Mouse (Mus musculus) cerebellum, adult 8-10 months (tissue): Measurements from ENCODE around the gene Hbb-bh1.
"Not testable (repeated sequence)": the region's sequence is repeated elsewhere in the genome, so short reads cannot be mapped to it uniquely, and the experiment has no call there.

ENCODE experiments used
- DNase-seq: peaks from one replicate; pipeline ENCODE4 v3.0.0; 2022

The Hbb-bh1 gene

DNA sequence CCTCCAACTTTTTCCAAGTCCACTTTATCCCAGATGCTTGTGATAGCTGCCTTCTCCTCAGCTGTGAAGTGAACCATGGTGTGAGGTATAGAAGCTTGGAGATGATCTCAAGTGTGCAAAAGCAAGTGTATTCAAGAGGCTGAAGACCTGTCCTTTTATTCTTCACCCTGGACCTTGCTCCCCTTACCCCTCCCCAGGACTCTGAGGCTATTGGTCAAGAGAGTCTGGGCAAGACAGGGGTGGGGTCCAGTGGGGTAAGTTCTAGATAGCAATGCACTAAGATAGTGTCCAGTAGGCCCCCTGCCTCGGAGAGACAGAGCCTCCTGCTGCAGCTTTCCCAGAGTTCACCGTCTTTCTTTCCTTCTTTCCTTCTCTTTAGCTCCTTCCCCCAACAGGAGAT lies at the start of gene Hbb-bh1:
Gene Hbb-bh1, minus strand, starts transcription at position 131 of the 400 bp plus-strand sequence.
- no peak for DNase-seq

- no peak for DNase-seq
Measured at GRCm38 (mm10) chr7:103886152-103886551, 43.2 kb upstream of the Hbb-bh1 start, which contains the start of gene Olfr66. TSS of gene Olfr66 (minus strand) at chr7:103886252.

GRCm38 (mm10) chr7:103877093-103877492 lies 34.1 kb upstream of the Hbb-bh1 start:
- no peak for DNase-seq

- DNase-seq, result no peak
Measured at GRCm38 (mm10) chr7:103874451-103874850, 31.5 kb upstream of the Hbb-bh1 start.

DNA sequence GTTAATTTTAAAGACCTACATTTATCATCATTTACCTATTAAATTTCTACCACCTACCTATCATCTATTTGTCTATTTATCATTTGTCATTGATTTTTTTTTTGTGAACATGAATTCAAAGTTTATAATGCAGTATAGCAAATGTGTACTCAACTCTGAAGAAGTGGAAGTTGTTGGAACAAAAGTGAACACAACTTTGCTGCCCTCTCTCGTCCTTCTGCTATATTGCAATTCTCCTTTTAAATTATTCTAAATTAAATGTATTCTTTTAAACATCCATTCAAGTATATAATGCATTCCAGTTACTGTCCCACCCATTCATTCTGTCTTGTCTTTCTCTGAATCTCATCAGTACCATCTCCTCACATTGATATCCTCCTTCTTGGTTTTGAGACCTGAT lies 30.1 kb upstream of the Hbb-bh1 start:
- no peak for DNase-seq

DNA sequence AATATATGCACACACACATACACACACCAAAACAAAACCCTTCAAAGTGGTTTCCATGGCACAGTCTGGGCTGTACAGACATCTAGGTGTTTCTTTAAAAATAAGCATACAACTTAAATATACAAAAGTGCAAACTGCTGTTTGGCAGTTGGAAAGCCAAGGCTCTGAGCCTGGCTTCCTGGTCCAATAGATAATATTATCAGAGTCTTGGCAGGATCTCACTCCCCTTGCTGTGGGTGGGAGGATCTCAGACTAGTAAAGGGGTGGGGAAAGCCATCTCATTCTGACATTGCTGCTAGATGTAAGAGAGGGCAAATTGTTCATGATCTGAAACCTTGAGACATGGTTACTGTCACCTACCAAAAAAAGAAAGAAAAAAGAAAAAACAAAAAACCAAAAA lies 27.7 kb upstream of the Hbb-bh1 start:
- DNase-seq, result no peak

DNA sequence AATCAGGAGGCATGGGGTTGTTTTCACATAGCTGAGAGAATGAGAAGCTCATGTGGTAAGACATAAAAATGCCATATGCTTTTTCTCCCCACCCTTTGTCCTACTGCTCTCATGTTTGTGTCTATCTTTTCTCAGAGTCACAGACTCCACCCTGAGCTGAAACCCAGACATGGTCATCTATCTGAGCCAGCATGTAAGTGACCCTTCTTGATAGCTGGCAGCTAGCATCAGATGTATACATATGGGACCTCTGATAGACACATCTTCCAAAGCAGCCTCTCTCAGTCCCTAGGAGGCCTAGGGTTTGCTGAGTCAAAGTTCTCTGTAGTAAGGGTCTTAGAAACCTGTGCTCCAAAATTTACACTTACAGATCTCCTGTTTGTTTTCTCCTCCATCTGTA lies 22.8 kb upstream of the Hbb-bh1 start:
- no peak for DNase-seq

DNA sequence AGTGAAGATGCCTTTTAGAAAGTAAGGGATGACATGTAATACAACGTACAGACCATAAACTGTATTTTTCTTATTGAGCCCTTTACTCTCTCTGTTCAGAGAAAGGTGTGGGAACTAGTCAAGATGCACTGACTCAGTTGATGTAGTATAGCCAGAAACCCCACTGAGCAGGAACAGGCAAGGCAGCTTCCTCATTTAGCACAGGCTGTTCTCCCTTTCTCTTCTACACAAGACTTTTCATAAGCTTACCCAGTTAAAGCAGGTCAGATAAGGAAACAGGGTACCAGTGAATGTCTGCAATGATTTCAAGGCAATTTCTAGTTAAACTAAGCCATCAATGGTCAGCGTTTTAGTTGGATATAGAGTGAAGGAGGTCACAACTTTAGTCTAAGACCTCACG lies 18.6 kb upstream of the Hbb-bh1 start:
- no peak for DNase-seq

DNA sequence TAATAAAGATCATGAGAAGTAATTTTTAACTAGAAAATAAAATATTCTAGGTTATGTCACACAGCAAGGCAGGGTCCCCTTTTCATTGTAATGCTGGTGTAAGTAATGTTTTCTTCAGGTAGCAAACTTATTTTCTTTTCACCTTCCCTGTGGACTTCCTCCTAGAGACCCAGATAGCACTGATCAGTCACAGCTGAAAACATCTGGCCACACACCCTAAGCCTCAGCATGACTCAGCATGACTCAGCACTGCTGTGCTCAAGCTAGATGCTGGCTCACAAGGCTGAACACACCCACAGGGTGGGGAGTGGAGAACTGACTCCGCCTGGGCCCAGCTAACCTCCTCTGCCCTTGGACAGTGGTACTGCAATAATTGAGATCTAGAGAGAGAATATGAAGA lies 17.9 kb upstream of the Hbb-bh1 start:
- no peak for DNase-seq

- no peak for DNase-seq
Measured at GRCm38 (mm10) chr7:103859076-103859475, 16.1 kb upstream of the Hbb-bh1 start.

- DNase-seq, result no peak
Measured at GRCm38 (mm10) chr7:103854669-103855068, 11.7 kb upstream of the Hbb-bh1 start.

- no peak for DNase-seq
Measured at GRCm38 (mm10) chr7:103853090-103853489, 10.1 kb upstream of the Hbb-bh1 start, which contains the start of gene Hbb-y. TSS of gene Hbb-y (minus strand) at chr7:103853216.

DNA sequence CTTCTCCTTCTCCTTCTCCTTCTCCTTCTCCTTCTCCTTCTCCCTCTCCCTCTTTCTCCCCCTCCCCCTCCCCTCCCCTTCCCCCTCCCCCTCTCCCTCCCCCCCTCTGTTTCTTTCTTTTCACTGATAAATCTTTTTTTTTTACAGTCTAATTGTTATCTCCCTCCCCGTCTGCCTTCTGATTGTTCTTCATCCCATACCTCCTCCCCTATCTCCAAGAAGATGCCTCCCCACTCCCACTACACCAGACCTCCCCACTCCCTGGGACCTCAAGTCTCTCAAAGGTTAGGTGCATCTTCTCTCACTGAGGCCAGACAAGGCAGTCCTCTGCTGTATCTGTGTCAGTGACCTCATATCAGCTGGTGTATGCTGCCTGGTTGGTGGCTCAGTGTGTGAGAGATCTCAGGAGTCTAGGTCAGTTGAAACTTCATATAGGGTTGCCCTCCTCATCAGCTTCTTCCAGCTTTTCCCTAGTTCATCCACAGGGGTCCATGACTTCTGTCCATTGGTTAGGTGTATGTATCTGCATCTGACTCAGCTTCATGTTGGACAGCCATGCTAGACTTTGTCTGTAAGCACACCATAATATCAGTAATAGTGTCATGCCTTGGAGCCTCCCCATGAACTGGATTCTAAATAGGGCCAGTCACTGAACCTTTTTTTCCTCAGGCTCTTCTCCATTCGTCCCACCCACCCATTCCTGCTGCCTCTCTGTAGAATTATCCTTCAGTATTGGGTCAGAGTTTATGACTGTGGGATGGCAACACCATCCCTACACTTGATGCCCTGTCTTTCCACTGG lies 1.8 kb upstream of the Hbb-bh1 start:
- DNase-seq, result no peak

DNA sequence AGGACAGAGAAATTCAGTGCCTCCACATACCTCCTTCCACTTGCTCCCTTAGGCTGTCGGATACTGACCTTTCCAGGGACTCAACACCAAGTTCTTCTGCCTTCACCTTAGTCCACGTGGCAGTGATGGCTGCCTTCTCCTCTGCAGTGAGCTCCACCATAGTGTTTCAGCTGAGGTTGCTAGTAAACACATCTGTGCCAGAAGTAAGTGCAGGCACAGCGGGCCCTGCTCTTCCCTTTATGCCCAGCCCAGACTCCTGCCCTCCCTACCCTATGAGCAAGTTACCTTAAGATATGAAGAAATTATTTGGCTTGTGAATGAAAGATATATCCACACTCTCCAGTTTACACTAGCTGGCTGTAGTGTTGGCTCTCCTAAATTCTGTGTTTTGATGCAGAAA lies 2.7 kb downstream of the Hbb-bh1 start, which contains the start of gene Hbb-bh2:
Gene Hbb-bh2, minus strand, starts transcription at position 253 of the 400 bp plus-strand sequence.
- DNase-seq, result no peak

DNA sequence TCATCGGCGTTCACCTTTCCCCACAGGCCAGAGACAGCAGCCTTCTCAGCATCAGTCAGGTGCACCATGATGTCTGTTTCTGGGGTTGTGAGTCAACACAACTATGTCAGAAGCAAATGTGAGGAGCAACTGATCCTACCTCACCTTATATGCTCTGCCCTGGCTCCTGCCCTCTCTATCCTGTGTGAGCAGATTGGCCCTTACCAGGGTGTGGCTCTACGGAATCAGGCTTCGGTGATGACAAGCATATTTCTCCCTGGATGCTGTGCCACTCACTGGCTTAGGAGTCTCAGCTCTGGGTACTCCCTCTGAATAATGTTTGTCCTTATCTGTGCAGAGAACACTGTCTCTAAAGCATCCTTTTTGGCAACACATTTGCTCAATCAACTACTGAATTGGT lies 15.2 kb downstream of the Hbb-bh1 start, which contains the start of gene Hbb-bs:
Gene Hbb-bs, minus strand, starts transcription at position 289 of the 400 bp plus-strand sequence.
- DNase-seq, result no peak

- DNase-seq, result not testable (repeated sequence)
Measured at GRCm38 (mm10) chr7:103827139-103827538, 15.8 kb downstream of the Hbb-bh1 start.

GRCm38 (mm10) chr7:103826255-103826887 lies 16.6 kb downstream of the Hbb-bh1 start:
- no peak for DNase-seq

DNA sequence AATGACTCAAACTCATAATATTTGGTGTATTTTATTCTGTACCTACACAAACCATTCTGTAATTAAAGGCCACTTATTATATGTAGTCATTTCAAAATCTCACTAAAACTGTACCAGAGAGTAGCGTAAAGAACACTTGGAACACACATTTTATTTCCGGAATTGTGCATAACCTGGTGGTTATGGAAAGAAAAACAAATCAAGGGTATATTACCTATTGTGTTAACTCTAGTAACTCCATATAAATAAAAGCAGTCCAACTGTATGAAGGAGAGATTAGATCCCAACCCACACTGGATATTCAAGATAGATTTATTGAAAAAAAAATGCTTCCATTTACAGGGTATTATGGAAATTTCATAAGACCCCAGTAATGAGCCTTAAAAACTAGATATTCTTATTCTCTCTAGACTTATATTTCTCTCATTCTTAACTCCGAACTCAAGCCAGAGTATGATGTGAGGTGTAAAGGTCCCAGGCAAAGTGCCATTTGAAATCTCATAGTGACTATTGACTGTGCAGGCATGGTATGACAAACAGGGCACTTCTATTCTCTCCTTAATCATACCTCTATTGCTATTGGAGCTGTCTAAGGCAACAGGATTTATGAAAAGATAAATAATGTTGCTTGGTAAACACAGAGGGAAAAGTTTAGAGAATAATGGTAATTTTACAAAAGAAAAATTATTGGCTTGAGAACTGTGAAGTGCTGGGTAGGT lies 17.3 kb downstream of the Hbb-bh1 start:
- no peak for DNase-seq

DNA sequence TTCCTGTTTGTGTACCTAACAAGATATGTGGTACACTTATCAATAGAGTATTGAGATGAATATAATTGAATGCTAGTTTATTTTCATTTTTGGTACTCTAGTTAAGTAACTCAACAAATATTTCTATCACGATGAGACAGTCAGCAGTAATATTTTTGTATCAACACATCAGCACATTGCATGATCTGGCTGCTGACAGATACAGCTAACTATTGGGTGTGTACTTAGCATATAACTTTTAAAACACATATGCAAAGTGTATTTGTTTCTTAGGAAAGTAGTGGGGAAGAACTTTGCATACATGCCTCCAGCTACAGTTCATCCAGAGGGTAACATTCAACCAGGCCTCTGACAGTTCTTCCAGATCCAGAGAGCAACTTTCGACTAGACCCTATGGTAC lies 18.4 kb downstream of the Hbb-bh1 start:
- DNase-seq, result no peak

DNA sequence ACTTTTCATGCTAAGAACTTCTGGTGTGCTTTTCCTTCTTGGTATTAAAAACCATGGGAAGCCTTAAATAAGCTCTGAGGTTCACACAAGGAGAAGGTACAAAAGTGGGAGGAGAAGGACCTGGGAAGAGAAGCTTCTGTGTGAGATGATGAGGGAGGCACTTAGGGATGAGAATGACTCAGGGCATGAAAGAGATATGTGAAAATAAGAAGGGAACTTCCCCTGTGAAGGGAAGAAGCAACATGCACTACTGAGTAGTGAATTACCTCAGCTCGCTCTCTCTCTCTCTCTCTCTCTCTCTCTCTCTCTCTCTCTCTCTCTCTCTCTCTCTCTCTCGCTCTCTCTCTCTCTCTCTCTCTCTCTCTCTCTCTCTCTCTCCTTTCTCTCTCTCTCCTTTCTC lies 27.9 kb downstream of the Hbb-bh1 start:
- not testable (repeated sequence) for DNase-seq

DNA sequence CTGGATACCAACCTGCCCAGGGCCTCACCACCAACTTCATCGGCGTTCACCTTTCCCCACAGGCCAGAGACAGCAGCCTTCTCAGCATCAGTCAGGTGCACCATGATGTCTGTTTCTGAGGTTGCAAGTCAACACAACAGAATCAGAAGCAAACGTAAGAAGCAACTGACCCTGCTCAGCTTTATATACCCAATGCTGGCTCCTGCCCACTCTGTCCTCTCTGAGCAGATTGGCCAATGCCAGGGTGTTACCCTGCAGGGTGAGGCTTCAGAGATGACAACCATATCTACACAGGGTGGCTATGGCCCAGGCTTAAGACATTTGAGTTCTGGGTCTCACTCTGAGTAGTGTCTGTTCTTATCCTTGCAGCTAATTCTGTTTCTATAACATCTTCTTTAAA lies 29.2 kb downstream of the Hbb-bh1 start, which contains the start of gene Hbb-bt:
Gene Hbb-bt, minus strand, starts transcription at position 231 of the 400 bp plus-strand sequence.
- DNase-seq, result no peak

DNA sequence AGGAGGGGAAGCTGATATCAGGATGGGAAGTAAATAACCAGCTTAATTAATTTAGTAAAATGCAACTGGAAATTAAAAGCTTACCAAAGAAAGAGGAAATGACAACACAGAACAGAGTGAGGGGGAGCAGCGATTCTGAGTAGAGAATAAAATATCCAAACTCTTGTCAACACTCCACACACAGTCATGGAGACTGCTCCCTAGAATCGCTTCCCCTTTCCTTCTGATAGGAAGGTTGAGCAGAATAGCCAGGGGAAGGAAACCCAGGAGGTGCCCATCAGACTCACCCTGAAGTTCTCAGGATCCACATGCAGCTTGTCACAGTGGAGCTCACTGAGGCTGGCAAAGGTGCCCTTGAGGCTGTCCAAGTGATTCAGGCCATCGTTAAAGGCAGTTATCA lies 29.8 kb downstream of the Hbb-bh1 start:
- not testable (repeated sequence) for DNase-seq

DNA sequence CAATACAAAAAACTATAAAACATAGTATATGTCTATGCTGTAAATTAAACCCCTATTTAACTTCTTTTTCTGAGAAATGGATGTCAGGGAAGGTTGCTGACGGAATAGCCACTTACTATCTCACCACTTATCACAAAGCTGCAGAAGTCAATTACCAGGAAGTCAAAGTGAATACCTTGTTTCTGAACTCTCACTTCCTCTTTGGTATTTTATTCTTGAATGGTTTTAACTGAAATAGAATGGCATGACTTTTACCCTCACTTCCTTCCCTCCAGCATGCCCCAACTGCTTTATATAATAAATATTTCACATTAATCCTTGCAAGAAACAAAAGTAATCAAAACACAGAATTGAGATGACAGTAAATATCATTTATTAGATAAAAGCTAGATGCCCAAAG lies 30.8 kb downstream of the Hbb-bh1 start:
- DNase-seq, result no peak
